Mouse (Mus musculus) cerebellum, adult 18-20 months (tissue): ENCODE measurements around the gene Asmt.

ENCODE experiments used
- DNase-seq, 2 experiments: peaks; one replicate each; pipeline ENCODE4 v3.0.0; 2021

Asmt gene

GRCm38 (mm10) chrX:170672594-170673092, at the start of gene Asmt:
Gene Asmt (plus strand): TSS chrX:170672644.
- DNase-seq, result no peak

GRCm38 (mm10) chrX:170673233-170673951, 948 bp downstream of the Asmt start:
- DNase-seq, result peak in 1 of 2 experiments; percentile 30

- DNase-seq, result peak; percentile 25 to 60
These were observed 1.9 kb downstream of the Asmt start for GRCm38 (mm10) chrX:170674229-170674771.

- peak; percentile 24 to 38 for DNase-seq
These were observed 2.7 kb downstream of the Asmt start for GRCm38 (mm10) chrX:170674885-170675876.

- DNase-seq, result no peak
These were observed 3.6 kb downstream of the Asmt start for GRCm38 (mm10) chrX:170675923-170676605.

- DNase-seq, result no peak
These were observed 4.3 kb downstream of the Asmt start for GRCm38 (mm10) chrX:170676606-170677239.

GRCm38 (mm10) chrX:170677266-170677665, 4.8 kb downstream of the Asmt start:
- no peak for DNase-seq

GRCm38 (mm10) chrX:170677680-170678079, 5.2 kb downstream of the Asmt start:
- no peak for DNase-seq
